Mouse (Mus musculus): ENCODE data around the gene 6430531B16Rik. TPM values are rescaled to one million over a fixed set of nuclear protein-coding genes. Genes with fewer than 3 reads are reported as not detected.
A peak's percentile ranks its signal among the peaks of the same experiment; 100 is the strongest.

6430531B16Rik gene
- polyA plus RNA-seq, 1 experiment = 0.13 TPM

- H3K27ac ChIP-seq (ENCODE audit: insufficient read depth, low read depth, low read length) = no peak overlapping the region
- WGBS = 74% methylated on average over 16 of the region's 16 CpGs
- no peak for DNase-seq
- TF ChIP-seq POLR2A (IDR thresholded peaks at IDR 0.05; ENCODE audit: low read depth, low read length) (no peak), CTCF (conservative IDR thresholded peaks at IDR 0.05; ENCODE audit: insufficient read depth, insufficient read length, low read depth, low read length) (no peak)
- H3K4me1 ChIP-seq (ENCODE audit: control insufficient read depth, insufficient read depth, low read length) = no peaks in the 10 kb centered on the region
- no peak overlapping the region for H3K4me3 ChIP-seq (ENCODE audit: insufficient read depth, low read depth, low read length)
- H3K27me3 ChIP-seq (replicated peaks; ENCODE audit: control insufficient read depth, insufficient read depth, low read length) = peaks cover 2% of the 10 kb centered on the region; the same call in 1 of the 2 replicates
- no peaks in the 10 kb centered on the region for H3K36me3 ChIP-seq (ENCODE audit: control insufficient read depth, insufficient read depth, low read length)
Observed at GRCm38 (mm10) chr7:139940476-139941209, 37.9 kb downstream of the 6430531B16Rik start.

GRCm38 (mm10) chr7:139937810-139938209, 40.7 kb downstream of the 6430531B16Rik start:
- no peak overlapping the region for H3K4me3 ChIP-seq (ENCODE audit: insufficient read depth, low read depth, low read length)
- no peak overlapping the region for H3K27ac ChIP-seq (ENCODE audit: insufficient read depth, low read depth, low read length)
- H3K27me3 ChIP-seq (replicated peaks; ENCODE audit: control insufficient read depth, insufficient read depth, low read length) = no peaks in the 10 kb centered on the region; the same call in 1 of the 2 replicates
- WGBS = 83% methylated on average over 5 of the region's 5 CpGs
- DNase-seq = no peak
- H3K4me1 ChIP-seq (ENCODE audit: control insufficient read depth, insufficient read depth, low read length) = no peaks in the 10 kb centered on the region
- no peak for TF ChIP-seq POLR2A (IDR thresholded peaks at IDR 0.05; ENCODE audit: low read depth, low read length)
- TF ChIP-seq CTCF (conservative IDR thresholded peaks at IDR 0.05; ENCODE audit: insufficient read depth, insufficient read length, low read depth, low read length) = no peak
- H3K36me3 ChIP-seq (ENCODE audit: control insufficient read depth, insufficient read depth, low read length) = no peaks in the 10 kb centered on the region

GRCm38 (mm10) chr7:139937138-139937537, 41.4 kb downstream of the 6430531B16Rik start:
- Histone ChIP-seq H3K36me3 (ENCODE audit: control insufficient read depth, insufficient read depth, low read length) (no peaks in the 10 kb centered on the region), H3K4me1 (ENCODE audit: control insufficient read depth, insufficient read depth, low read length) (no peaks in the 10 kb centered on the region), H3K4me3 (ENCODE audit: insufficient read depth, low read depth, low read length) (no peak overlapping the region), H3K27me3 (replicated peaks; ENCODE audit: control insufficient read depth, insufficient read depth, low read length) (no peaks in the 10 kb centered on the region; the same call in 1 of the 2 replicates), H3K27ac (ENCODE audit: insufficient read depth, low read depth, low read length) (no peak overlapping the region)
- TF ChIP-seq CTCF (conservative IDR thresholded peaks at IDR 0.05; ENCODE audit: insufficient read depth, insufficient read length, low read depth, low read length) = no peak
- no peak for TF ChIP-seq POLR2A (IDR thresholded peaks at IDR 0.05; ENCODE audit: low read depth, low read length)
- peak; percentile 10 for DNase-seq
- 61% methylated on average over 3 of the region's 3 CpGs for WGBS

- no peak for DNase-seq
- Histone ChIP-seq H3K4me3 (ENCODE audit: insufficient read depth, low read depth, low read length) (no peak overlapping the region), H3K36me3 (ENCODE audit: control insufficient read depth, insufficient read depth, low read length) (no peaks in the 10 kb centered on the region), H3K4me1 (ENCODE audit: control insufficient read depth, insufficient read depth, low read length) (no peaks in the 10 kb centered on the region), H3K27ac (ENCODE audit: insufficient read depth, low read depth, low read length) (no peak overlapping the region), H3K27me3 (replicated peaks; ENCODE audit: control insufficient read depth, insufficient read depth, low read length) (no peaks in the 10 kb centered on the region; the same call in 1 of the 2 replicates)
- TF ChIP-seq CTCF (conservative IDR thresholded peaks at IDR 0.05; ENCODE audit: insufficient read depth, insufficient read length, low read depth, low read length) = no peak
- no peak for TF ChIP-seq POLR2A (IDR thresholded peaks at IDR 0.05; ENCODE audit: low read depth, low read length)
- WGBS = 90% methylated on average over 10 of the region's 10 CpGs
Observed at GRCm38 (mm10) chr7:139936705-139937104, 41.9 kb downstream of the 6430531B16Rik start.

- no peak overlapping the region for H3K4me3 ChIP-seq (ENCODE audit: insufficient read depth, low read depth, low read length)
- no peaks in the 10 kb centered on the region for H3K36me3 ChIP-seq (ENCODE audit: control insufficient read depth, insufficient read depth, low read length)
- H3K27me3 ChIP-seq (replicated peaks; ENCODE audit: control insufficient read depth, insufficient read depth, low read length) = no peaks in the 10 kb centered on the region
- TF ChIP-seq POLR2A (IDR thresholded peaks at IDR 0.05; ENCODE audit: low read depth, low read length) = no peak
- TF ChIP-seq CTCF (conservative IDR thresholded peaks at IDR 0.05; ENCODE audit: insufficient read depth, insufficient read length, low read depth, low read length) = peak; percentile 59
- 24% methylated on average over 11 of the region's 11 CpGs for WGBS
- no peak overlapping the region for H3K27ac ChIP-seq (ENCODE audit: insufficient read depth, low read depth, low read length)
- H3K4me1 ChIP-seq (ENCODE audit: control insufficient read depth, insufficient read depth, low read length) = no peaks in the 10 kb centered on the region
- peak; percentile 3 for DNase-seq
Observed at GRCm38 (mm10) chr7:139930732-139931131, 47.8 kb downstream of the 6430531B16Rik start.

Other genes starting within 250 kb of the 6430531B16Rik start
- 0.16 and 0.17 TPM in 2 replicates for gene Adgra1, start 144.6 kb downstream of the 6430531B16Rik start, polyA plus RNA-seq (2012; rRNA removed)
- 0.02 TPM in 1 of 2 replicates, not detected in the other for gene Kndc1, start 84.1 kb downstream of the 6430531B16Rik start, polyA plus RNA-seq (2012; rRNA removed)
- gene Utf1, start 35.0 kb downstream of the 6430531B16Rik start, polyA plus RNA-seq (2012; rRNA removed) = 0.13 TPM in 1 of 2 replicates, not detected in the other
- 1.8 and 2.2 TPM in 2 replicates for gene Adam8, start 13.8 kb upstream of the 6430531B16Rik start, polyA plus RNA-seq (2012; rRNA removed)
- 28.6 and 43.3 TPM in 2 replicates for gene Zfp511, start 57.6 kb upstream of the 6430531B16Rik start, polyA plus RNA-seq (2012; rRNA removed)
- gene Tubgcp2, start 57.9 kb upstream of the 6430531B16Rik start, polyA plus RNA-seq (2012; rRNA removed) = 19.9 and 20.0 TPM in 2 replicates
- gene Msx3, start 70.3 kb upstream of the 6430531B16Rik start, polyA plus RNA-seq (2012; rRNA removed) = not detected in 2 replicates
- gene Caly, start 103.8 kb upstream of the 6430531B16Rik start, polyA plus RNA-seq (2012; rRNA removed) = 0.16 and 0.52 TPM in 2 replicates
- gene Prap1, start 114.6 kb upstream of the 6430531B16Rik start, polyA plus RNA-seq (2012; rRNA removed) = 1.1 and 1.9 TPM in 2 replicates
- 147 and 161 TPM in 2 replicates for gene Fuom, start 123.7 kb upstream of the 6430531B16Rik start, polyA plus RNA-seq (2012; rRNA removed)
- 10.4 and 12.0 TPM in 2 replicates for gene Paox, start 137.0 kb upstream of the 6430531B16Rik start, polyA plus RNA-seq (2012; rRNA removed)
- 381 and 422 TPM in 2 replicates for gene Echs1, start 137.7 kb upstream of the 6430531B16Rik start, polyA plus RNA-seq (2012; rRNA removed)
- 40.3 and 45.1 TPM in 2 replicates for gene Mtg1, start 158.8 kb upstream of the 6430531B16Rik start, polyA plus RNA-seq (2012; rRNA removed)
- 0.16 TPM in 2 replicates for gene Sprn, start 176.1 kb upstream of the 6430531B16Rik start, polyA plus RNA-seq (2012; rRNA removed)
- gene Olfr522, start 186.0 kb upstream of the 6430531B16Rik start, polyA plus RNA-seq (2012; rRNA removed) = not detected in 2 replicates
- 0.05 TPM in 1 of 2 replicates, not detected in the other for gene Olfr523, start 194.5 kb upstream of the 6430531B16Rik start, polyA plus RNA-seq (2012; rRNA removed)
- gene Olfr524, start 227.2 kb upstream of the 6430531B16Rik start, polyA plus RNA-seq (2012; rRNA removed) = not detected in 2 replicates
- gene Cd163l1, start 239.5 kb upstream of the 6430531B16Rik start, polyA plus RNA-seq (2012; rRNA removed) = 0.30 and 0.66 TPM in 2 replicates

Data from kidney, adult 2 months (tissue).